Mouse (Mus musculus) embryonic fibroblast, embryonic 13.5 days (primary cell): ENCODE measurements around the gene Micall1. TPM values are rescaled to one million over a fixed set of nuclear protein-coding genes. Genes with fewer than 3 reads are reported as not detected.

Source experiments
- H3K27ac ChIP-seq: 2 replicates; pipeline ENCODE4 v1.5.1; 2012; ENCODE audit warnings: low read length, control low read depth, inconsistent platforms; ENCODE audit not compliant: insufficient read depth
- H3K4me1 ChIP-seq: 2 replicates; pipeline ENCODE4 v1.6.1; 2011; ENCODE audit warnings: low read length; ENCODE audit not compliant: control insufficient read depth, insufficient read depth
- H3K4me3 ChIP-seq: 2 replicates; pipeline ENCODE4 v1.5.1; 2011; ENCODE audit warnings: mild to moderate bottlenecking, control low read depth, low read length; ENCODE audit not compliant: insufficient read depth
- CTCF ChIP-seq: IDR thresholded peaks from 2 replicates; pipeline ENCODE4 v1.5.1; 2011; ENCODE audit warnings: mild to moderate bottlenecking, control low read depth, low read length, moderate library complexity, borderline replicate concordance; ENCODE audit not compliant: insufficient read depth
- POLR2A ChIP-seq: IDR thresholded peaks from 2 replicates; pipeline ENCODE4 v1.6.1; 2011; ENCODE audit warnings: low read depth, mild to moderate bottlenecking, control low read depth, low read length, moderate library complexity
- polyA plus RNA-seq: library from polyadenylated mRNA; stranded (reverse); fragments of >200 nt; gene quantifications from 2 replicates; pipeline ENCODE4 v1.2.4, GENCODE M21; 2011; ENCODE audit warnings: low read depth; ENCODE audit not compliant: missing spikeins, insufficient read length

Micall1 gene
- polyA plus RNA-seq, 1 experiment, result 17.0 TPM

DNA sequence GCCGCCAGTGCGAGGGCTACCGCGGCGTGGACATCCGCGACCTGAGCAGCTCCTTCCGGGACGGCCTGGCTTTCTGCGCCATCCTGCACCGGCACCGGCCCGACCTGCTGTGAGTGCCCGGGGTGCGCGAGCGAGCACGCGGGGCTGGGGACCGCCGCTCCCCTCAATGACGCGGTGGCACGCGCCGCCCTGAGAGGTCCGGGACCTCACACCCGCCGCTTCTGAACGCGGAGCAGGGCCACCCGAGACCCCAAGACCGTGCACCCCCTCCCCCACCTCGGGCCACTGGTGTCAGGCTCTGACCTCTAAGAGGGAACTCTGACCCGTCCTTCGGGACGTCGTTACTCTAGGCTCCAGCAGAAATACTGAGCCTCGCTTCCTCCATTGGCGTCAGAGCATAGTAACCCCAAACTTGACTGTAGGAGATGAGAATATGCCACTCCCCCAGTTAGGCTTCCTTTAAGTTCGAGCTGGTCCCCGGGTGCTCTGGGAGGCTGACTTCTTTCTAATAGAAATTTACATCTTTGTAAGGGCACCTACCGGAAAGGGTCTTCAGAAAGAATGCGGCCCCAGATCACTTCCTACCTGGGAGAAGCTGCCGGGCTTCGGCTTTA is 730 bp downstream of the Micall1 start:
- TF ChIP-seq CTCF, result no peak
- Histone ChIP-seq H3K4me3 (peak overlapping the region; percentile 75), H3K27ac (peak overlapping the region; percentile 92)

DNA sequence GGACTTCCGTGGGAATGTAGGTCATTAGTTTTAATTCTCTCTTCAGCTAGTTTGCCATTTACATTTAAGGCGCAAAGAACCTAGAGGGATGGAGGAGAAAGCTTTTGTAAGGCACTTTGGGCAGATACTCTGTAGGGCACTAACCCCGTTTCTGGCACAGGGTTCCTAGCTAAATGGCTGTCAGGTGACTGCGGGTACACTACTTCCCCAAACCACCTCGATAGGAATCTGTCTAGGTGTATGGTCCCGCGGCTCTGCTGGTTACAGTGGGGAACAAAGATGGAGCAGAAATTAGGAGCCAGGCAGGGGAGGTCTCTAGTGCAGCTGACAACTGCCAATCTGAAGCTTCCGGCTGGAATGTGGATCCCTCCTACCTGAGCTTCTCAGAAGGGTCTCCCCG is 1.3 kb downstream of the Micall1 start:
- H3K4me3 ChIP-seq, result peak overlapping the region; percentile 75

More for the DNA sequence above, 730 bp downstream of the Micall1 start:
- peaks cover 8% of the 10 kb centered on the region; the same call in 1 of the 2 replicates for H3K4me1 ChIP-seq

DNA sequence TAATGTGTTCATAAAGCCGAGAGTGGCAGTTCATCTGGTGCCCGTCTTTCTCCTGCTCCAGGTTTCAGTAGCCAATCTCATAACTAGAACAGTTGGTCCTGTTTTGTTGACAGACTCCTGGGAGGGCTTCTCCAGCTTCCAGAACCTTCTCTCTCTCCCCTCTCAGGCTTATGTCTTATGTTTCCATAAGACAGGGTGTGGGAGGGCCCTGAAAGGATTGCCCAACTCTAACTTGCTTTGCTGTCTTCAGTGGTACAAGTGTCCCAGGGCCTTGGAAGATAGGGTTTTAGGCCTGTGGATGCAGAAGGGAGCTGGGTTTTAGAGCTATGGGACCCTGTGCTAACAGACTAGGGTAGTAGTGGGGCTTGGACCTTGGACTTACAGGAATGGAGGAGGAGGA is 1.8 kb downstream of the Micall1 start:
- Histone ChIP-seq H3K4me1 (peaks cover 8% of the 10 kb centered on the region; the same call in 1 of the 2 replicates), H3K27ac (no peak overlapping the region), H3K4me3 (peak overlapping the region; percentile 75)
- TF ChIP-seq POLR2A, result no peak
- no peak for TF ChIP-seq CTCF

More for the DNA sequence above, 1.3 kb downstream of the Micall1 start:
- TF ChIP-seq CTCF (no peak), POLR2A (no peak)
- H3K27ac ChIP-seq, result peak overlapping the region; percentile 92; the same call in 1 of the 2 replicates
- H3K4me1 ChIP-seq, result peaks cover 8% of the 10 kb centered on the region; the same call in 1 of the 2 replicates

DNA sequence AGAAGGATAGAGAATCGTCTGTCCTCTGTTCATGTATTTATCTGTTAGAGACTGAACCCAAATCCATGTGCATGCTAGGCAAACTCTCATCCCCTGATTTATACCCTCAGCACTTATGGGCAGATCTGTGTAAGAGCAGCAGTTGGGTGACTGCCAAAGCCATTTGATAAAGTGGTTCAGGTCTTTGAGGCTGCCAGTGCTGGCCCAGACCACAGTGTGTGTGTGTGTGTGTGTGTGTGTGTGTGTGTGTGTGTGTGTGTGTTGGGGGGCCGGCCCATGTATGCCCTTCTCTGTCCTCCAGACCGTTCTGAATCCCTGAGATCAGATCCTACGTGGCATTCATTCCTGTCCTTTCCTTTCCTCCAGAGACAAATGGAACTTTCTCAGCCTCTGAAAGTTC is 3.1 kb downstream of the Micall1 start:
- peaks cover 8% of the 10 kb centered on the region; the same call in 1 of the 2 replicates for H3K4me1 ChIP-seq
- H3K4me3 ChIP-seq, result no peak overlapping the region
- H3K27ac ChIP-seq, result no peak overlapping the region
- no peak for TF ChIP-seq POLR2A
- TF ChIP-seq CTCF, result no peak

DNA sequence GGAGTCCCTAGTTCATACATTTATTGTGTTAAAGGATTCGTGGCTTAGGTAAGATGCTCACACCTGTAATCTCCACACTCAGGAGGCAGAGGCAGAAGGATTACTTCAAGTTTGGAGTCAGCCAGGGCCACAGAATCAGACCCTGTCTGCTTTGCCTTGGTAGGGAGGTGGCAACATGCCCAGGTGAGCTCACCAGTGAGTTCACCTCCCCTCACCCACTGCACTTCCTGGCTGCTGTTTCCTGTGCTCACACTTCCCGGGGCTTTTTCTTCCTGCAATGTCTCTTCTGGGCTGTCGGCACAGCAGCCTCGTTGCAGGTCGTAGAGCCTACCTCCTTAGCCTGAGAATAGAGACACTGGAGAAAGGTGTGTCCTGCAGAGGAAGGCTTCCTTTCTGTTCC is 6.6 kb downstream of the Micall1 start:
- TF ChIP-seq POLR2A (no peak), CTCF (no peak)
- no peak overlapping the region for H3K4me3 ChIP-seq
- peaks cover 5% of the 10 kb centered on the region; the same call in 1 of the 2 replicates for H3K4me1 ChIP-seq
- no peak overlapping the region for H3K27ac ChIP-seq

DNA sequence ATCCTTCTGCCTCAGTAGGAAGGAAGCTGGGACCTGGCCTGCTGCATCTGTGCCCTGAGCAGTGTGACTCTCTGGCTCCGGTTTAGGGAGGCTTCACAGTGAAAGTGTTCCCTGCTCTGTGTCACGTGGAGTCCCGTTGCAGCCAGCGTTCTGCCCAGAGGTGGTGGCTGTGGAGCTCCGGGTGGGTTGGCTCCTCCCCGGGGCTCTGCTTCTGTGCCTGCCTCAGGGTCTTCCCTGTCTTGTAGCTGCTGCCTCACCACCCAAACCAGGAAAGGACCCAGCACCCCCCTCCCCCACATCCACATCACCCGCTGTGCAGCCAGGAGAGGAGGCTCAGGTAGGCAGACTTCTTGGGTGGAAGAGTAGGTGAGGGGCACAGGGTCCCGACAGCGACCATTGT is 10.8 kb downstream of the Micall1 start:
- TF ChIP-seq POLR2A, result no peak
- TF ChIP-seq CTCF, result no peak
- no peak overlapping the region for H3K4me3 ChIP-seq
- no peak overlapping the region for H3K27ac ChIP-seq
- no peaks in the 10 kb centered on the region for H3K4me1 ChIP-seq

DNA sequence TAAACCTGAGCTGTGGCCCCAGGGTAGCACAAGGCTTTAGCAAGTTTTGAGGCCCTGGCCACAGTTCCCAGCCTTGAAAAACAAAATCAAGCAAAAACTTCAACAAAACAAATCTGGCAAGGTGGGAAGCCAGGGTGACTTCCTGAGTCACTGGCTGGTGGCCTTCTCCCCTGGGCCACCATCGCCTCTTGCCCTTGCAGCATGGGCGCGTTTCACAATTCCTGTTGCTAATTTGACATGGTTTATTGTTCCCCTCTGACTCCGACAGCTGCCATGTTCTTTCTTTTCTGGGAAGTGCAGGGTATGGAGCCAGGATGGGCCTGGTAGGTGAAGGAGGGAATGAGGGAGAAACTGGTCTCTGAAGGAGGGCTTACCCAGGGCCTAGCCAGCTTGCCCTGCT is 13.4 kb downstream of the Micall1 start:
- Histone ChIP-seq H3K27ac (no peak overlapping the region), H3K4me1 (no peaks in the 10 kb centered on the region), H3K4me3 (no peak overlapping the region)
- TF ChIP-seq CTCF (no peak), POLR2A (no peak)

DNA sequence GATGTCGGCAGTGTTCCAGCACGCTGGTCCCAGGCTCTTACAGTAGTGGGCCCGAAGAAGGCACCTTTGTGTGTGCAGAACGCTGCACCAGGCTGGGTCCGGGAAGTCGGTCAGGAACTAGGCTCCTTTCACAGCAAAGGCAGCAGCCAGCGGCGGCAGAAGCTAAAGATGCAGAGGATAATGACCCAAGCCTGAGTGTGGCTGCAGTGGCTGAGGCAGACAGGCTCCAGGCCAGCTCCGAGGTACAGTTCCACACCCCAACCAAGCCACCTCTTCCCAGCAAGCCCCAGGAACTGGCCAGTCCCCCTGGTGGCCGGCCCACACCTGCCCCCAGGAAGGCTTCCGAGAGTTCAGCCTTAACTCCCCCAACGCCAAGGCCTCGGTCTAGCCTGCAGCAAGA is 13.8 kb downstream of the Micall1 start:
- no peak for TF ChIP-seq CTCF
- no peak for TF ChIP-seq POLR2A
- H3K4me1 ChIP-seq, result no peaks in the 10 kb centered on the region
- no peak overlapping the region for H3K27ac ChIP-seq
- H3K4me3 ChIP-seq, result no peak overlapping the region

DNA sequence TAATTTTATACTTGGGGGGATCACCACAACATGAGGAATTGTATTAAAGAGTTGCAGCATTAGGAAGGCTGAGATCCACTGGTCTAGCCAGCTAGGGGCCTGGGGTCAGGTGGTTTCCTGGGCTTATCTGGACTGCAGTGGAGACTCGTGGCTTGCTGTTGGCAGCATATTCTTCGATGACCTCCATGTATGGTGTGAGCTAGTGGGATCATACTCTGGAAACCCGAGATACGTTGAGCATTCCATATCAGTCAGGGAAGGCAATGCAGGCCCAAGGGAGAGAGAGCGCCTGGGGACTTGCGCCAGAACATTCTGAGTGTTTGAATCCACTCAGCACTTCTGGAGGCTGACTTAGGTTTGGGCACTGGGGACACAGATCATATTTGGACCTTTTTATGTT is 15.1 kb downstream of the Micall1 start:
- no peaks in the 10 kb centered on the region for H3K4me1 ChIP-seq
- no peak for TF ChIP-seq CTCF
- no peak for TF ChIP-seq POLR2A
- no peak overlapping the region for H3K4me3 ChIP-seq
- no peak overlapping the region for H3K27ac ChIP-seq

DNA sequence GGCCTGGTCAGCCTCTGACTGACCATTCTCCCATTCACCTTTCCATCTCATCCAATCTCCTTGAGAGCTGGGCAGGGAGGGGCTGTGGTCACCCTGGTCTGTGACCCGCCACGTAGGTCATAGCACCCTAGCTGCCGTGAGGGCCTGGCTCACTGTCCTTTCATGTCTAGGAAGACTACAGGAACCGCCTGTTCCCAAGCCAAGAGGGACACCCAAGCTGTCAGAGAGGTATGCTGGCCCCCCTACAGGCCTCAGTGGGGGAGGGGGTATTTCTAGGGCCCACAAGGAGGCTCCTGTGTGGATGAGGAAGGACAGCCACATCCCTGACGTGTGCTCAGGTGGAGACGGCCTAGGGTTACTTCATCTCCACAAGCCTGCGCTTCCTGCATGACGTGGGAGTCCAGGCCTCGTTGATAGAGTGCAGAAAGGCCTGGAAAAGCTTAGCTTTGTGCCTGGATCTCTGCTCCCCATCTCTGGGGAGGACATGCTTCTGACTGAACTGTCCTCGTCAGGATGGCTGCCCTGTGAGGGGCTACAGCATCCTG is 15.7 kb downstream of the Micall1 start:
- no peaks in the 10 kb centered on the region for H3K4me1 ChIP-seq
- H3K27ac ChIP-seq, result no peak overlapping the region
- H3K4me3 ChIP-seq, result no peak overlapping the region
- TF ChIP-seq CTCF (no peak), POLR2A (no peak)
